Comparison of ENCODE assay signal across 28 mouse cellular contexts in genomic region chr9:57661552-57661951, GRCm38 (mm10). TPM values are rescaled to one million over a fixed set of nuclear protein-coding genes. Genes with fewer than 3 reads are reported as not detected.
"Had no signal": no experiment of that assay in that cellular context is flagged by ENCODE, and none has a peak within 500 bp of the region (broad histone marks: within the 10 kb centered on the region; RNA-seq: fewer than 3 reads in every experiment).

No protein-coding gene starts in this region.

- H3K27me3 ChIP-seq: limb, embryonic 13.5 days; midbrain, embryonic 13.5 days had no signal

- H3K9me3 ChIP-seq: limb, embryonic 10.5 days; limb, embryonic 13.5 days; midbrain, embryonic 13.5 days had no signal

- H3K36me3 ChIP-seq: limb, embryonic 10.5 days; limb, embryonic 13.5 days; midbrain, embryonic 13.5 days had no signal

- H3K4me3 ChIP-seq: layer of hippocampus, adult 2 months; limb, embryonic 10.5 days; limb, embryonic 13.5 days; midbrain, embryonic 13.5 days had no signal

- H3K27ac ChIP-seq: kidney, postnatal 0 days; layer of hippocampus, adult 2 months; limb, embryonic 10.5 days; limb, embryonic 13.5 days; macrophage; midbrain, embryonic 13.5 days had no signal

- ATAC-seq: midbrain, embryonic 13.5 days had no signal

- H3K4me1 ChIP-seq: limb, embryonic 10.5 days; limb, embryonic 13.5 days; midbrain, embryonic 13.5 days had no signal

- H3K9ac ChIP-seq: limb, embryonic 13.5 days; midbrain, embryonic 13.5 days had no signal

- DNase-seq: kidney, adult 18-20 months; kidney, postnatal 25 days; layer of hippocampus, adult 9-11 months; lung, adult 2 months; thymus, adult 18-20 months; thymus, postnatal 36 days had no signal

- H3K4me2 ChIP-seq: limb, embryonic 13.5 days; midbrain, embryonic 13.5 days had no signal

RNA-seq across cellular contexts. Expression of gene Cyp1a2, which starts 22.0 kb away (rescaled TPM):
- total RNA-seq: layer of hippocampus, adult 2 months; layer of hippocampus, postnatal 25 days; left cerebral cortex, adult 18-20 months; left cerebral cortex, postnatal 25 days; megakaryocyte, adult 5-6 weeks; midbrain, postnatal 0 days had no signal
- polyA plus RNA-seq: kidney, embryonic 14.5 days; kidney, postnatal 0 days; large intestine, adult 2 months; limb, embryonic 10.5 days; limb, embryonic 13.5 days; lung, embryonic 16.5 days; macrophage; midbrain, embryonic 13.5 days; midbrain, postnatal 0 days; neural tube, embryonic 11.5 days; neural tube, embryonic 14.5 days; small intestine, adult 2 months; spleen, adult 2 months; stomach, embryonic 16.5 days; urinary bladder, adult 2 months had no signal

RNA-seq across cellular contexts. Expression of gene Cyp1a1, which starts 26.2 kb away (rescaled TPM):
- total RNA-seq: megakaryocyte, adult 5-6 weeks; midbrain, postnatal 0 days had no signal
- polyA plus RNA-seq: limb, embryonic 13.5 days; lung, embryonic 16.5 days; macrophage; midbrain, embryonic 13.5 days; neural tube, embryonic 11.5 days had no signal

RNA-seq across cellular contexts. Expression of gene Lman1l, which starts 41.0 kb away (rescaled TPM):
- total RNA-seq: layer of hippocampus, adult 2 months; layer of hippocampus, postnatal 25 days; left cerebral cortex, adult 18-20 months; left cerebral cortex, postnatal 25 days; liver, adult 2 months; megakaryocyte, adult 5-6 weeks; midbrain, postnatal 0 days had no signal
- polyA plus RNA-seq: kidney, embryonic 14.5 days; kidney, postnatal 0 days; limb, embryonic 10.5 days; limb, embryonic 13.5 days; liver, adult 2 months; liver, embryonic 14.5 days; lung, embryonic 16.5 days; macrophage; midbrain, embryonic 13.5 days; midbrain, postnatal 0 days; neural tube, embryonic 11.5 days; neural tube, embryonic 14.5 days; small intestine, adult 2 months; stomach, embryonic 16.5 days had no signal
